Mouse (Mus musculus) left cerebral cortex, adult 8-10 months (tissue): ENCODE measurements around the gene Ttc25. TPM values are rescaled to one million over a fixed set of nuclear protein-coding genes. Genes with fewer than 3 reads are reported as not detected.
A peak's percentile ranks its signal among the peaks of the same experiment; 100 is the strongest.

ENCODE experiments used
- DNase-seq, 2 experiments: peaks; one replicate each; pipeline ENCODE4 v3.0.0; 2022; ENCODE audit warnings: low spot score in 2 of 2
- total RNA-seq, 4 experiments: library from RNA; stranded (reverse); gene quantifications; 2 replicates each; pipeline ENCODE4 v1.2.4; 2022

Gene Ttc25
- 1 to 10 TPM in 3 of 4 experiments, under 1 TPM in 1; 0.98 to 2.2 (median 1.8) TPM for total RNA-seq

- DNase-seq, result peak; percentile 47 to 84
These were observed at the start of gene Ttc25 for GRCm38 (mm10) chr11:100544832-100545745. TSS of gene Ttc25 (plus strand) at chr11:100545607.

- no peak for DNase-seq
These were observed 45.2 kb upstream of the Ttc25 start for GRCm38 (mm10) chr11:100500241-100500640.

- no peak for DNase-seq
These were observed 44.8 kb upstream of the Ttc25 start for GRCm38 (mm10) chr11:100500651-100501050.

GRCm38 (mm10) chr11:100501321-100501720, 44.1 kb upstream of the Ttc25 start:
- DNase-seq, result no peak

- DNase-seq, result no peak
These were observed 40.3 kb upstream of the Ttc25 start for GRCm38 (mm10) chr11:100504990-100505660.

GRCm38 (mm10) chr11:100505997-100506396, 39.4 kb upstream of the Ttc25 start:
- no peak for DNase-seq

GRCm38 (mm10) chr11:100510556-100510955, 34.9 kb upstream of the Ttc25 start:
- no peak for DNase-seq

GRCm38 (mm10) chr11:100512384-100512783, 33.0 kb upstream of the Ttc25 start:
- DNase-seq, result no peak

- DNase-seq, result no peak
These were observed 31.7 kb upstream of the Ttc25 start for GRCm38 (mm10) chr11:100513716-100514115.

- no peak for DNase-seq
These were observed 30.3 kb upstream of the Ttc25 start for GRCm38 (mm10) chr11:100515061-100515460.

- DNase-seq, result no peak
These were observed 29.6 kb upstream of the Ttc25 start for GRCm38 (mm10) chr11:100515789-100516188.

- no peak for DNase-seq
These were observed 29.1 kb upstream of the Ttc25 start for GRCm38 (mm10) chr11:100516291-100516690.

- no peak for DNase-seq
These were observed 27.2 kb upstream of the Ttc25 start for GRCm38 (mm10) chr11:100518188-100518591.

- no peak for DNase-seq
These were observed 26.2 kb upstream of the Ttc25 start for GRCm38 (mm10) chr11:100519188-100519587.

GRCm38 (mm10) chr11:100520838-100521237, 24.6 kb upstream of the Ttc25 start:
- no peak for DNase-seq

- DNase-seq, result no peak
These were observed 21.0 kb upstream of the Ttc25 start for GRCm38 (mm10) chr11:100524358-100524757.

GRCm38 (mm10) chr11:100524987-100525630, 20.3 kb upstream of the Ttc25 start:
- no peak for DNase-seq

GRCm38 (mm10) chr11:100526052-100526816, 19.2 kb upstream of the Ttc25 start:
- DNase-seq, result no peak

- peak; percentile 42 to 67 for DNase-seq
These were observed 18.3 kb upstream of the Ttc25 start for GRCm38 (mm10) chr11:100527066-100527457.

- DNase-seq, result peak; percentile 94 to 99
These were observed 17.7 kb upstream of the Ttc25 start, which contains the start of gene Acly for GRCm38 (mm10) chr11:100527458-100528374. TSS of gene Acly (minus strand) at chr11:100528000.
